Mouse (Mus musculus) ES-Bruce4 (cell line): ENCODE measurements around the gene Ess2.

Experiments
- EP300 ChIP-seq: IDR thresholded peaks from 2 replicates; pipeline ENCODE4 v1.6.1; 2011; ENCODE audit warnings: low read depth, low read length; ENCODE audit not compliant: insufficient read depth
- POLR2A ChIP-seq: IDR thresholded peaks from one replicate; pipeline ENCODE4 v1.8.1; 2011; ENCODE audit warnings: low read length; ENCODE audit not compliant: insufficient read depth

DNA sequence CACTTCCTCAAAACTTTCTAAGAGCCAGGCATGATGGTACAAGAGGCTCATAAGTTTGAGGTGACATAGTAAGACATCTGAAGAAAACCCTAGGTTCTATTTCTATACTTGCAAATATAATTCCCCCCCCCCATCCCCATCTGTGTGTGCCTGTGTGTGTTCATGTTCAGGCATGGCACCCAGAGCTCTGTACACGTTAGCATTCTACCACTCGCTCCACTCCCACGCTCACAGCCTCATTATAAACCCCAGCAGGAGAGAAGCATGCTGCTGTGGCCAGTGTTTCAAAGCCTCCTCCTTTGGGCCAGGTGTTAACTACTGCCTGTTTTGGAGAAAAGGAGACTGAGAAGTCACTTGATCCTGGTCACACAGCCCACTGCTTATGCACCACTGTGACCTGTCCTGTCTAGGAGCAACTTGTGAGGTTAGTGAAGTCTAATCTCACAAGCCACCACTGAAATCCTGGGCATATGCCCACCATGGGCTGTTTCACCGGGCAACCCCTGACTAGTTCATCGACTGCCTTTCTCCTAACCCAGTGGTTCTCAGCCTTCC lies 20.8 kb upstream of the Ess2 start:
- TF ChIP-seq EP300 = no peak
- TF ChIP-seq POLR2A = no peak
